Mouse (Mus musculus) neural tube, embryonic 11.5 days (tissue): Measurements from ENCODE around the gene Birc6. TPM values are rescaled to one million over a fixed set of nuclear protein-coding genes. Genes with fewer than 3 reads are reported as not detected.
"Not testable (repeated sequence)": the region's sequence is repeated elsewhere in the genome, so short reads cannot be mapped to it uniquely, and the experiment has no call there.

ENCODE experiments used
- ATAC-seq: fragments of 200-750 bp; cut with Nextera tagmentation; 2 replicates; pipeline ENCODE4 v1.8.0; 2017; ENCODE audit warnings: moderate number of reproducible peaks, mild to moderate bottlenecking, moderate TSS enrichment, moderate library complexity; ENCODE audit not compliant: insufficient read depth, low FRiP score, low TSS enrichment
- DNase-seq: peaks from one replicate; pipeline ENCODE4 v3.0.0-alpha.2; 2015; ENCODE audit warnings: low spot score
- H3K27ac ChIP-seq: fragments of 300-500 bp; sonication (generic); 2 replicates; pipeline ENCODE4 v1.5.1; 2014; ENCODE audit warnings: low read depth, mild to moderate bottlenecking, low read length
- H3K27me3 ChIP-seq: fragments of 300-500 bp; sonication (generic); 2 replicates; pipeline ENCODE4 v1.6.1; 2014; ENCODE audit warnings: mild to moderate bottlenecking, low read length, mixed read lengths; ENCODE audit not compliant: control insufficient read depth, insufficient read depth
- H3K36me3 ChIP-seq: fragments of 300-500 bp; sonication (generic); 2 replicates; pipeline ENCODE4 v1.6.1; 2014; ENCODE audit warnings: mild to moderate bottlenecking, low read length, moderate library complexity, mixed read lengths; ENCODE audit not compliant: control insufficient read depth, insufficient read depth
- H3K4me1 ChIP-seq: fragments of 300-500 bp; sonication (generic); 2 replicates; pipeline ENCODE4 v1.6.1; 2014; ENCODE audit warnings: low read length, mixed read lengths; ENCODE audit not compliant: control insufficient read depth, insufficient read depth
- H3K4me2 ChIP-seq: fragments of 300-500 bp; sonication (generic); 2 replicates; pipeline ENCODE4 v1.6.1; 2014; ENCODE audit warnings: low read depth, mild to moderate bottlenecking, moderate library complexity
- H3K4me3 ChIP-seq: fragments of 300-500 bp; sonication (generic); 2 replicates; pipeline ENCODE4 v1.5.1; 2014; ENCODE audit warnings: low read depth, low read length
- H3K9ac ChIP-seq: fragments of 300-500 bp; sonication (generic); 2 replicates; pipeline ENCODE4 v1.6.1; 2014; ENCODE audit warnings: mild to moderate bottlenecking, low read length
- H3K9me3 ChIP-seq: fragments of 300-500 bp; sonication (generic); 2 replicates; pipeline ENCODE4 v1.6.1; 2016; ENCODE audit warnings: low read length; ENCODE audit not compliant: control insufficient read depth
- WGBS: fragments of 180-500 bp; shearing (Covaris S2); extraction: QIAGEN DNeasy Blood & Tissue Kit; methylation state at CpG from one replicate; pipeline ENCODE4 v1.1.7; 2014; 5-methylcytosine and 5-hydroxymethylcytosine counted together
- polyA plus RNA-seq: library from polyadenylated mRNA; unstranded; fragments of >200 nt; fragmentation: Nextera tagmentation; extraction: Ambion mirVana; gene quantifications from 2 replicates; pipeline ENCODE4 v1.2.1, GENCODE M21; 2014

Gene Birc6
- polyA plus RNA-seq, 1 experiment from 2014 or later, result 79.5 TPM

DNA sequence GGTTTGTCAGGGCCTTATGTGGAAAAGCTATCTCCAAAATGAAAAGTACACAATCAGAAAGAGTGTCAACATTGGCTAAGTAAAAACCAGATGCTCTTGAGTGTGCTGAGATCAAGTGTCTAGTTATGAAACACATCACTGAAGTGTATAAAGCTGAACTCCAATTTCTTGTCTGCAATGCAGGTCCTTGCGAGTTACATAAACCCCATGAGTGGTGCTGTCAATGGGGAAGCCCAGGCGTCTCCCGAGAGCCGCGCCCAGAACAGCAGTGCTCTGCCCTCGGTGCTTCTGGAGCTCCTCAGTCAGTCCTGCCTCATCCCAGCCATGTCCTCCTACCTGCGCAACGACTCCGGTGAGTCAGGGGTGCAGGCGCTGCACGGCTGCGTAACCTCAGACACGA, 141.9 kb downstream of the Birc6 start:
- ATAC-seq (no peak), DNase-seq (no peak)
- no peak overlapping the region for H3K27ac ChIP-seq
- peaks cover 6% of the 10 kb centered on the region; the same call in 1 of the 2 replicates for H3K36me3 ChIP-seq
- WGBS, result 91% methylated on average over 13 of the region's 13 CpGs
- H3K27me3 ChIP-seq, result no peaks in the 10 kb centered on the region
- H3K9me3 ChIP-seq, result no peaks in the 10 kb centered on the region
- no peak overlapping the region for H3K4me2 ChIP-seq
- no peak overlapping the region for H3K9ac ChIP-seq
- H3K4me1 ChIP-seq, result no peaks in the 10 kb centered on the region
- no peak overlapping the region for H3K4me3 ChIP-seq

DNA sequence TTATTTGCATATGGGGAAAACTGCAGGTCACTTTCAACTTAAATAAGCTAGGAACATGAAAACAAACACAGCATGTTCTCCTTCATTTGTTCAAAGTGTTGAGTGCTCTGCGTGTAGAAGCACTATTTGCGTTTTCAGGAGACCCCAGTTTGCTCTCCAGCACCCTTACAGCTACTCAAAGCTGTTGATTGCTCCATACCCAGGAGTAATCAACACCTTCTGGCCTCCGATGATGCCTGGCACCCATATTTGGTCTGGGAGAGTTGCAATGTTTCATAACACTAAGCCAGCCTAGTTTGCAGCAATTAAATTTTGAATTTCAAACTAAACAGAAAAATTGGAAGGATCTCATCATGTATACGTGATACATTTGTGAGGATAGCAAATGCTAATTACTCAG, 144.4 kb downstream of the Birc6 start:
- Histone ChIP-seq H3K36me3 (peaks cover 6% of the 10 kb centered on the region; the same call in 1 of the 2 replicates), H3K4me1 (no peaks in the 10 kb centered on the region), H3K4me2 (no peak overlapping the region), H3K4me3 (no peak overlapping the region), H3K9ac (no peak overlapping the region), H3K27ac (no peak overlapping the region), H3K27me3 (no peaks in the 10 kb centered on the region), H3K9me3 (no peaks in the 10 kb centered on the region)
- WGBS, result 83% methylated on average over 4 of the region's 4 CpGs
- ATAC-seq (no peak), DNase-seq (no peak)

DNA sequence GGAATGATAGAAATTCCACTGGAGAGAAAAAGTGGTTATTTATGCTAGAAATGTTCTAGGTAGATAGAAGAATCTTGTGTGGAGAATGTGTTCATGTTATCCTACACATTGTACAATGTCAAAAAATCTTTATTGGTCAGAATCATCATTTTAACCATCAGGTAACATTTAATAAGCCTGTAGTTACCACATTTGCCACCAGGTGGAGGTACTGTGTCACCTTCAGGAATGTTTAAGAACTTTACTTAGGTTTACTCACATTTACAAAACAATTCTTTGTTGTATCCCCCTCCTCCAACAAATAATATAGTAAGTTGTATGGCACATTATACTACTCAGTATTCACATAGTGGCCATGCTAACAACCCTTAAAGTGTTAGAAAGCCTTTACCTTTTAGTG, 145.2 kb downstream of the Birc6 start:
- H3K9me3 ChIP-seq, result no peaks in the 10 kb centered on the region
- no peaks in the 10 kb centered on the region for H3K27me3 ChIP-seq
- no peak overlapping the region for H3K4me2 ChIP-seq
- H3K27ac ChIP-seq, result no peak overlapping the region
- ATAC-seq, result no peak
- no peak overlapping the region for H3K4me3 ChIP-seq
- DNase-seq, result peak; percentile 44
- no peak overlapping the region for H3K9ac ChIP-seq
- H3K36me3 ChIP-seq, result peaks cover 6% of the 10 kb centered on the region; the same call in 1 of the 2 replicates
- H3K4me1 ChIP-seq, result no peaks in the 10 kb centered on the region

DNA sequence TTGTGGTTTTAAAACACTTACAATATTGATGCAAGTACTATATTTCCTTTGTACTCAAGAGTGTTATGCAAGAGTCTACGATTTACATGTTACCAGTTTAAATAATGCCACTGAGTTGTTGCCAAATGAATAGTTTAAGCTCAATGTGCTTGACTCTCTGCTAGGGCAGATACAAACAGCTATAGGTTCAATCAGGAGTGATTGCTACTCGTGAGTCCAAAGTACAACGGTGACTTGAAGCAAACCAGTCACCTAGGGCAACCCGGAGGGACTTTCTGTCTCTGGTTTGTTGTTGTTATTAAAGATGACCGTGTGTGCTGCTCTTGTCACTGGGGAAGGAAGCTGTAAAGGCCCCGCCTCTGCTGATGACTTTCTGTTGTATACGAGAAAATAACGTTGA, 150.0 kb downstream of the Birc6 start:
- whole genome bisulfite sequencing, result 94% methylated on average over 8 of the region's 8 CpGs
- Histone ChIP-seq H3K4me1 (no peaks in the 10 kb centered on the region), H3K9me3 (no peaks in the 10 kb centered on the region), H3K36me3 (peaks cover 2% of the 10 kb centered on the region), H3K4me2 (no peak overlapping the region), H3K27ac (no peak overlapping the region), H3K27me3 (no peaks in the 10 kb centered on the region), H3K9ac (no peak overlapping the region), H3K4me3 (no peak overlapping the region)
- DNase-seq (no peak), ATAC-seq (no peak)

DNA sequence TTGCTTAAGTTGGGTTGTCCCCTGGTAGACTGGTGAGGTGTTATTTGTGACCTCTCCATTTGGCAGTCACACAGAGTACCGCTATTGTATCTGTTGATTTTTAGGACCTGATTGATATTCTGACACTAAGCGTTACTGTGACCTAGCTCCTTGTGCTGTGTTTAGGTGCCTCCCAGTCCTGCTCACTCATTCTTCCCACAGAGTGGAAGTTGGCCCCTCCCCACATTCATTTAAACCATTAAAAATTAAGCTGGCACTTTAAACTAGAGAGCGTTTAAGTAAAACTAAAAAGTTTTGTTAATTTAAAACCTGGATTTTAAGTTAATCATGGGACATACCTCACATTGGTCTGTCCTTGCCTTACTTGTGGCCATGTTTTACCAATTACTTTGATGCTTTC, 156.8 kb downstream of the Birc6 start:
- Histone ChIP-seq H3K27ac (no peak overlapping the region), H3K4me1 (no peaks in the 10 kb centered on the region), H3K9ac (no peak overlapping the region), H3K9me3 (no peaks in the 10 kb centered on the region), H3K4me3 (no peak overlapping the region), H3K36me3 (peaks cover 2% of the 10 kb centered on the region), H3K27me3 (no peaks in the 10 kb centered on the region), H3K4me2 (no peak overlapping the region)
- no peak for ATAC-seq
- no peak for DNase-seq
- 78% methylated on average over 3 of the region's 3 CpGs for WGBS

DNA sequence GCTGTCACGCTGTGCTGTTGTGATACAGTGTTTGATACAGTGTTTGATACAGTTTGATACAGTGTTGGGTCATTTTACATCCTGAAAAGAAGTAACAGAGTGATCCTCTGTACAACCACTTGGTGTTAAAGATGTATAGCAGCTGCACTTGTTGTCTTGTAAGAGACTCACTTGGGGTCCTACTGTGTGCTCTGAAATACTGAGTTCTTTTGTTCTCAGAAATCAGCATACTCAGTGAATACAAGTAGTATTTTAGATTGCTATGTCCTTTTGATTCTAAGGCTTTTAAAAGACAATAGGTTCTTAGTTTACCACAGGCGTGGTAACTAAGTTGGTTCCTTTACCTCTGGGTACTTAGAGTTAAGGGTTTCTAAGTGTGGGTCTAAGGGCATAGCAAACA, 160.5 kb downstream of the Birc6 start:
- Histone ChIP-seq H3K4me2 (no peak overlapping the region), H3K27me3 (no peaks in the 10 kb centered on the region), H3K4me1 (no peaks in the 10 kb centered on the region), H3K36me3 (peaks cover 5% of the 10 kb centered on the region), H3K9ac (no peak overlapping the region), H3K27ac (no peak overlapping the region), H3K9me3 (no peaks in the 10 kb centered on the region), H3K4me3 (no peak overlapping the region)
- ATAC-seq, result no peak
- no peak for DNase-seq
- 90% methylated on average over 2 of the region's 2 CpGs for WGBS

DNA sequence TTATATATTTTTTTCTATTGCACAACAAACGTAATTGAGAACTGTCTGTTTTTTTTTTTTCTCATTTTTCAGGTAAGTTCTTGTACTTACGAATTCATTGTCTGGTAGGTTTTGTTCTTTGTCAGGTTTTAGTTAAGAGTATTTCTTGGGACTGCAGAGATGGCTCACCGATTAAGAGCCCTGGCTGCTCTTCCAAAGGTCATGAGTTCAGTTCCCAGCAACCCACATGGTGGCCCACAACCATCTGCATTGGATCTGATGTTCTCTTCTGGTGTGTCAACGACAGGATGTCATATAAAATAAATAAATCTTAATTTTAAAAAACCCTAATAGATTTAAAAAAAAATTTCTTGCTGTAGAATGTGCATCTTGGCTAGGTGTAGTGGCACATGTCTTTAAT, 161.3 kb downstream of the Birc6 start:
- ATAC-seq, result no peak
- peaks cover 5% of the 10 kb centered on the region for H3K36me3 ChIP-seq
- WGBS, result 95% methylated on average over 4 of the region's 4 CpGs

DNA sequence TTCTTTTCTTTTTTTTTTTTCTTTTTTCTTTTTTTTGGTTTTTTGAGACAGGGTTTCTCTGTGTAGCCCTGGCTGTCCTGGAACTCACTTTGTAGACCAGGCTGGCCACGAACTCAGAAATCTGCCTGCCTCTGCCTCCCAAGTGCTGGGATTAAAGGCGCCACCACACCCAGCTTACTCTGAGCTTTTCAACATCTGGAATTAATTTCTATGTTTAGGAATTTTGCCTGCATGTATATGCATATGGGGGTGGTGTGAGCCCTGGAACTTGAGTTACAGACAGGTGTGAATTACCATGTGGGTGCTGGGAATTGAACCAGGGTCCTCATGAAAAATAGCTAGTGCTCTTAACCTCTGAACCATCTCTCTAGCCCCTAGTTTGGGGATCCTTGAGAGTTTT, 173.6 kb downstream of the Birc6 start:
- H3K27me3 ChIP-seq, H3K4me1 ChIP-seq, H3K4me3 ChIP-seq, DNase-seq, ATAC-seq, H3K27ac ChIP-seq, H3K9me3 ChIP-seq, H3K9ac ChIP-seq, H3K4me2 ChIP-seq: not testable (repeated sequence)
- 93% methylated on average over 2 of the region's 2 CpGs for WGBS
- peaks cover 13% of the 10 kb centered on the region for H3K36me3 ChIP-seq

More for the DNA sequence above, 161.3 kb downstream of the Birc6 start:
- Histone ChIP-seq H3K4me2 (no peak overlapping the region), H3K27me3 (no peaks in the 10 kb centered on the region), H3K9me3 (no peaks in the 10 kb centered on the region), H3K4me3 (no peak overlapping the region), H3K4me1 (no peaks in the 10 kb centered on the region), H3K9ac (no peak overlapping the region), H3K27ac (no peak overlapping the region)
- no peak for DNase-seq

DNA sequence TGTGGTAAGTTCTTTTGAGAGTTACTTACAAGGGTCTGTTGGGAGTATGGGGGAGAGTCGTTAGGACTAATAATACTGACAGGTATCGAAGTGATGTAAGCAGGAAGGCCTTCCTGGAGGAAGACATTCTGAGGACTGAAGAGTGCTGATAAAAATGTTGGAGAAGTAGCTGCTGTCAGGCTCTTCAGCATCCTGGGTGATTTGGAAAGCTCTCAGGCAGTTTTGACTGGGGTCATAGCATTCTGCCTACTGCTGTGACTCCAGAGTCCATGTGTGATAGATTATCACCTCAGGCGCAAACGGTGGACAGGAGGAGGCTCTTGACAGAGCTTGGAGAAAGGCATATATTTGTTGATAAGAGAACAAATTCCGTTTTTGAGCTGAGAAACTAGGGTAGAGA, 177.4 kb downstream of the Birc6 start:
- Histone ChIP-seq H3K4me3 (no peak overlapping the region), H3K9me3 (no peaks in the 10 kb centered on the region), H3K36me3 (peaks cover 2% of the 10 kb centered on the region; the same call in 1 of the 2 replicates), H3K9ac (no peak overlapping the region), H3K4me1 (no peaks in the 10 kb centered on the region), H3K27ac (no peak overlapping the region), H3K4me2 (no peak overlapping the region), H3K27me3 (no peaks in the 10 kb centered on the region)
- 84% methylated on average over 5 of the region's 5 CpGs for WGBS
- DNase-seq (no peak), ATAC-seq (no peak)
